Mouse (Mus musculus): ENCODE measurements at regions not wholly inside any gene's neighbourhood (a gene's known extent, or its start where the extent isn't known, plus 50 kb on each side); places are given as distances from the start of the nearest gene placed in this dataset.

GRCm38 (mm10) chr8:109012655-109013054 lies 481.2 kb upstream of the Pmfbp1 start:
- Histone ChIP-seq H3K27me3 (ENCODE audit: control insufficient read depth, insufficient read depth, low read length) (no peaks in the 10 kb centered on the region), H3K36me3 (ENCODE audit: control insufficient read depth, insufficient read depth, low read length) (no peaks in the 10 kb centered on the region), H3K27ac (ENCODE audit: low read length) (no peak overlapping the region), H3K4me1 (ENCODE audit: control insufficient read depth, insufficient read depth, low read length) (no peaks in the 10 kb centered on the region), H3K9ac (ENCODE audit: low read length) (no peak overlapping the region), H3K4me2 (ENCODE audit: low read depth, low read length) (no peak overlapping the region), H3K4me3 (replicated peaks; ENCODE audit: low read length) (no peak overlapping the region), H3K9me3 (replicated peaks; ENCODE audit: control insufficient read depth, low read length) (no peaks in the 10 kb centered on the region)
- ATAC-seq (ENCODE audit: insufficient read depth, low FRiP score), result no peak
- WGBS, result 40% methylated on average over 8 of the region's 8 CpGs

GRCm38 (mm10) chr8:109013577-109013976 lies 480.2 kb upstream of the Pmfbp1 start:
- Histone ChIP-seq H3K9ac (ENCODE audit: low read length) (no peak overlapping the region), H3K27me3 (ENCODE audit: control insufficient read depth, insufficient read depth, low read length) (no peaks in the 10 kb centered on the region), H3K4me2 (ENCODE audit: low read depth, low read length) (no peak overlapping the region), H3K9me3 (replicated peaks; ENCODE audit: control insufficient read depth, low read length) (no peaks in the 10 kb centered on the region), H3K36me3 (ENCODE audit: control insufficient read depth, insufficient read depth, low read length) (no peaks in the 10 kb centered on the region), H3K4me3 (replicated peaks; ENCODE audit: low read length) (no peak overlapping the region), H3K27ac (ENCODE audit: low read length) (no peak overlapping the region), H3K4me1 (ENCODE audit: control insufficient read depth, insufficient read depth, low read length) (no peaks in the 10 kb centered on the region)
- ATAC-seq (ENCODE audit: insufficient read depth, low FRiP score), result no peak
- WGBS, result 72% methylated on average over 7 of the region's 7 CpGs

GRCm38 (mm10) chr8:109014746-109015145 lies 479.1 kb upstream of the Pmfbp1 start:
- Histone ChIP-seq H3K36me3 (ENCODE audit: control insufficient read depth, insufficient read depth, low read length) (no peaks in the 10 kb centered on the region), H3K27ac (ENCODE audit: low read length) (no peak overlapping the region), H3K4me1 (ENCODE audit: control insufficient read depth, insufficient read depth, low read length) (no peaks in the 10 kb centered on the region), H3K9ac (ENCODE audit: low read length) (no peak overlapping the region), H3K4me3 (replicated peaks; ENCODE audit: low read length) (no peak overlapping the region), H3K9me3 (replicated peaks; ENCODE audit: control insufficient read depth, low read length) (no peaks in the 10 kb centered on the region), H3K4me2 (ENCODE audit: low read depth, low read length) (no peak overlapping the region), H3K27me3 (ENCODE audit: control insufficient read depth, insufficient read depth, low read length) (no peaks in the 10 kb centered on the region)
- WGBS, result 77% methylated on average over 7 of the region's 7 CpGs
- ATAC-seq (ENCODE audit: insufficient read depth, low FRiP score), result no peak

- Histone ChIP-seq H3K4me2 (ENCODE audit: low read depth, low read length) (no peak overlapping the region), H3K27ac (ENCODE audit: low read length) (no peak overlapping the region), H3K9me3 (replicated peaks; ENCODE audit: control insufficient read depth, low read length) (no peaks in the 10 kb centered on the region), H3K27me3 (ENCODE audit: control insufficient read depth, insufficient read depth, low read length) (no peaks in the 10 kb centered on the region), H3K36me3 (ENCODE audit: control insufficient read depth, insufficient read depth, low read length) (no peaks in the 10 kb centered on the region), H3K4me1 (ENCODE audit: control insufficient read depth, insufficient read depth, low read length) (no peaks in the 10 kb centered on the region), H3K9ac (ENCODE audit: low read length) (no peak overlapping the region), H3K4me3 (replicated peaks; ENCODE audit: low read length) (no peak overlapping the region)
- 74% methylated on average over 7 of the region's 7 CpGs for WGBS
- ATAC-seq (ENCODE audit: insufficient read depth, low FRiP score), result no peak
Observed at GRCm38 (mm10) chr8:109019565-109019964, 474.3 kb upstream of the Pmfbp1 start.

GRCm38 (mm10) chr8:109020102-109020501 lies 473.7 kb upstream of the Pmfbp1 start:
- WGBS, result 87% methylated on average over 4 of the region's 4 CpGs
- Histone ChIP-seq H3K27me3 (ENCODE audit: control insufficient read depth, insufficient read depth, low read length) (no peaks in the 10 kb centered on the region), H3K9ac (ENCODE audit: low read length) (no peak overlapping the region), H3K36me3 (ENCODE audit: control insufficient read depth, insufficient read depth, low read length) (no peaks in the 10 kb centered on the region), H3K9me3 (replicated peaks; ENCODE audit: control insufficient read depth, low read length) (no peaks in the 10 kb centered on the region), H3K4me1 (ENCODE audit: control insufficient read depth, insufficient read depth, low read length) (no peaks in the 10 kb centered on the region), H3K4me2 (ENCODE audit: low read depth, low read length) (no peak overlapping the region), H3K4me3 (replicated peaks; ENCODE audit: low read length) (no peak overlapping the region), H3K27ac (ENCODE audit: low read length) (no peak overlapping the region)
- no peak for ATAC-seq (ENCODE audit: insufficient read depth, low FRiP score)

- H3K9ac ChIP-seq (ENCODE audit: low read length), result no peak overlapping the region
- H3K4me3 ChIP-seq (replicated peaks; ENCODE audit: low read length), result no peak overlapping the region
- H3K9me3 ChIP-seq (replicated peaks; ENCODE audit: control insufficient read depth, low read length), result no peaks in the 10 kb centered on the region
- H3K27ac ChIP-seq (ENCODE audit: low read length), result no peak overlapping the region
- H3K4me1 ChIP-seq (ENCODE audit: control insufficient read depth, insufficient read depth, low read length), result no peaks in the 10 kb centered on the region
- H3K36me3 ChIP-seq (ENCODE audit: control insufficient read depth, insufficient read depth, low read length), result no peaks in the 10 kb centered on the region
- ATAC-seq (ENCODE audit: insufficient read depth, low FRiP score), result no peak
- H3K27me3 ChIP-seq (ENCODE audit: control insufficient read depth, insufficient read depth, low read length), result no peaks in the 10 kb centered on the region
- H3K4me2 ChIP-seq (ENCODE audit: low read depth, low read length), result no peak overlapping the region
- WGBS, result 89% methylated on average over 8 of the region's 8 CpGs
Observed at GRCm38 (mm10) chr8:109027923-109028322, 465.9 kb upstream of the Pmfbp1 start.

- peaks cover 4% of the 10 kb centered on the region for H3K9me3 ChIP-seq (replicated peaks; ENCODE audit: control insufficient read depth, low read length)
- WGBS, result 60% methylated on average over 4 of the region's 4 CpGs
- no peak overlapping the region for H3K4me3 ChIP-seq (replicated peaks; ENCODE audit: low read length)
- ATAC-seq (ENCODE audit: insufficient read depth, low FRiP score), result no peak
- H3K9ac ChIP-seq (ENCODE audit: low read length), result no peak overlapping the region
- no peaks in the 10 kb centered on the region for H3K4me1 ChIP-seq (ENCODE audit: control insufficient read depth, insufficient read depth, low read length)
- no peak overlapping the region for H3K27ac ChIP-seq (ENCODE audit: low read length)
- H3K36me3 ChIP-seq (ENCODE audit: control insufficient read depth, insufficient read depth, low read length), result no peaks in the 10 kb centered on the region
- H3K27me3 ChIP-seq (ENCODE audit: control insufficient read depth, insufficient read depth, low read length), result no peaks in the 10 kb centered on the region
- no peak overlapping the region for H3K4me2 ChIP-seq (ENCODE audit: low read depth, low read length)
Observed at GRCm38 (mm10) chr8:109053608-109054007, 440.2 kb upstream of the Pmfbp1 start.

GRCm38 (mm10) chr8:109059152-109059551 lies 434.7 kb upstream of the Pmfbp1 start:
- 74% methylated on average over 5 of the region's 5 CpGs for WGBS
- no peak for ATAC-seq (ENCODE audit: insufficient read depth, low FRiP score)

GRCm38 (mm10) chr8:109062376-109062775 lies 431.5 kb upstream of the Pmfbp1 start:
- H3K27me3 ChIP-seq (ENCODE audit: control insufficient read depth, insufficient read depth, low read length), result no peaks in the 10 kb centered on the region
- ATAC-seq (ENCODE audit: insufficient read depth, low FRiP score), result no peak
- H3K4me3 ChIP-seq (replicated peaks; ENCODE audit: low read length), result no peak overlapping the region
- H3K4me2 ChIP-seq (ENCODE audit: low read depth, low read length), result no peak overlapping the region
- H3K9ac ChIP-seq (ENCODE audit: low read length), result no peak overlapping the region
- no peak overlapping the region for H3K27ac ChIP-seq (ENCODE audit: low read length)
- H3K4me1 ChIP-seq (ENCODE audit: control insufficient read depth, insufficient read depth, low read length), result no peaks in the 10 kb centered on the region
- H3K36me3 ChIP-seq (ENCODE audit: control insufficient read depth, insufficient read depth, low read length), result no peaks in the 10 kb centered on the region
- H3K9me3 ChIP-seq (replicated peaks; ENCODE audit: control insufficient read depth, low read length), result no peaks in the 10 kb centered on the region

More at GRCm38 (mm10) chr8:109059152-109059551, 434.7 kb upstream of the Pmfbp1 start:
- H3K4me3 ChIP-seq (replicated peaks; ENCODE audit: low read length), result no peak overlapping the region
- H3K27me3 ChIP-seq (ENCODE audit: control insufficient read depth, insufficient read depth, low read length), result no peaks in the 10 kb centered on the region
- H3K9me3 ChIP-seq (replicated peaks; ENCODE audit: control insufficient read depth, low read length), result no peaks in the 10 kb centered on the region
- H3K36me3 ChIP-seq (ENCODE audit: control insufficient read depth, insufficient read depth, low read length), result no peaks in the 10 kb centered on the region
- no peak overlapping the region for H3K4me2 ChIP-seq (ENCODE audit: low read depth, low read length)
- no peaks in the 10 kb centered on the region for H3K4me1 ChIP-seq (ENCODE audit: control insufficient read depth, insufficient read depth, low read length)
- H3K27ac ChIP-seq (ENCODE audit: low read length), result no peak overlapping the region
- no peak overlapping the region for H3K9ac ChIP-seq (ENCODE audit: low read length)

GRCm38 (mm10) chr8:109073715-109074114 lies 420.1 kb upstream of the Pmfbp1 start:
- 86% methylated on average over 4 of the region's 4 CpGs for WGBS
- H3K36me3 ChIP-seq (ENCODE audit: control insufficient read depth, insufficient read depth, low read length), result no peaks in the 10 kb centered on the region
- no peak overlapping the region for H3K27ac ChIP-seq (ENCODE audit: low read length)
- no peak for ATAC-seq (ENCODE audit: insufficient read depth, low FRiP score)
- peaks cover 6% of the 10 kb centered on the region for H3K4me1 ChIP-seq (ENCODE audit: control insufficient read depth, insufficient read depth, low read length)
- no peak overlapping the region for H3K4me2 ChIP-seq (ENCODE audit: low read depth, low read length)
- H3K9me3 ChIP-seq (replicated peaks; ENCODE audit: control insufficient read depth, low read length), result no peaks in the 10 kb centered on the region
- H3K9ac ChIP-seq (ENCODE audit: low read length), result no peak overlapping the region
- no peaks in the 10 kb centered on the region for H3K27me3 ChIP-seq (ENCODE audit: control insufficient read depth, insufficient read depth, low read length)
- no peak overlapping the region for H3K4me3 ChIP-seq (replicated peaks; ENCODE audit: low read length)

Data from stomach, embryonic 16.5 days (tissue).